Mouse (Mus musculus) lung, postnatal 14 days (tissue): ENCODE data around the gene Ralgapa1.
"Not testable (repeated sequence)": the region's sequence is repeated elsewhere in the genome, so short reads cannot be mapped to it uniquely, and the experiment has no call there.

Source experiments
- DNase-seq: peaks from one replicate; pipeline ENCODE4 v3.0.0; 2021

Gene Ralgapa1

GRCm38 (mm10) chr12:55798745-55799144 is 22.2 kb downstream of the Ralgapa1 start:
- no peak for DNase-seq

GRCm38 (mm10) chr12:55797103-55797502 is 23.9 kb downstream of the Ralgapa1 start:
- DNase-seq, result no peak

- not testable (repeated sequence) for DNase-seq
Measured at GRCm38 (mm10) chr12:55794485-55794884, 26.5 kb downstream of the Ralgapa1 start.

- no peak for DNase-seq
Measured at GRCm38 (mm10) chr12:55785252-55785651, 35.7 kb downstream of the Ralgapa1 start.

- no peak for DNase-seq
Measured at GRCm38 (mm10) chr12:55782662-55783061, 38.3 kb downstream of the Ralgapa1 start.

GRCm38 (mm10) chr12:55778301-55778700 is 42.7 kb downstream of the Ralgapa1 start:
- peak; percentile 24 for DNase-seq

- no peak for DNase-seq
Measured at GRCm38 (mm10) chr12:55777356-55777755, 43.6 kb downstream of the Ralgapa1 start.

- no peak for DNase-seq
Measured at GRCm38 (mm10) chr12:55774316-55774715, 46.7 kb downstream of the Ralgapa1 start.

- DNase-seq, result no peak
Measured at GRCm38 (mm10) chr12:55720319-55720718, 100.6 kb downstream of the Ralgapa1 start.

GRCm38 (mm10) chr12:55705881-55706280 is 115.1 kb downstream of the Ralgapa1 start:
- DNase-seq, result no peak

- DNase-seq, result no peak
Measured at GRCm38 (mm10) chr12:55666699-55667098, 154.3 kb downstream of the Ralgapa1 start.

- DNase-seq, result not testable (repeated sequence)
Measured at GRCm38 (mm10) chr12:55663194-55663593, 157.8 kb downstream of the Ralgapa1 start.

GRCm38 (mm10) chr12:55648011-55648525 is 172.9 kb downstream of the Ralgapa1 start:
- DNase-seq, result no peak

- peak; percentile 4 for DNase-seq
Measured at GRCm38 (mm10) chr12:55626711-55627110, 194.3 kb downstream of the Ralgapa1 start.

- DNase-seq, result no peak
Measured at GRCm38 (mm10) chr12:55623254-55623653, 197.7 kb downstream of the Ralgapa1 start.

- DNase-seq, result no peak
Measured at GRCm38 (mm10) chr12:55622615-55623245, 198.2 kb downstream of the Ralgapa1 start.

- DNase-seq, result no peak
Measured at GRCm38 (mm10) chr12:55620321-55620720, 200.6 kb downstream of the Ralgapa1 start.

GRCm38 (mm10) chr12:55610812-55611211 is 210.2 kb downstream of the Ralgapa1 start:
- DNase-seq, result no peak

- no peak for DNase-seq
Measured at GRCm38 (mm10) chr12:55607902-55608301, 213.1 kb downstream of the Ralgapa1 start.

GRCm38 (mm10) chr12:55604411-55604810 is 216.6 kb downstream of the Ralgapa1 start:
- no peak for DNase-seq

- DNase-seq, result no peak
Measured at GRCm38 (mm10) chr12:55600503-55600994, 220.4 kb downstream of the Ralgapa1 start.

GRCm38 (mm10) chr12:55599639-55600502 is 221.1 kb downstream of the Ralgapa1 start:
- peak; percentile 66 for DNase-seq

- DNase-seq, result no peak
Measured at GRCm38 (mm10) chr12:55598887-55599561, 221.9 kb downstream of the Ralgapa1 start, which contains the start of gene Insm2. Gene Insm2 (plus strand): TSS chr12:55599427.
